Mouse (Mus musculus) erythroblast, embryonic 14.5 days (primary cell): ENCODE results near the gene Sgk2. TPM values are rescaled to one million over a fixed set of nuclear protein-coding genes. Genes with fewer than 3 reads are reported as not detected.

ENCODE experiments used
- H3K27me3 ChIP-seq: 2 replicates; pipeline ENCODE4 v1.6.1; 2012; ENCODE audit warnings: inconsistent platforms; ENCODE audit not compliant: control insufficient read depth
- H3K36me3 ChIP-seq: 2 replicates; pipeline ENCODE4 v1.6.1; 2012; ENCODE audit warnings: mild to moderate bottlenecking, inconsistent platforms; ENCODE audit not compliant: control insufficient read depth
- H3K4me1 ChIP-seq: 2 replicates; pipeline ENCODE4 v1.6.1; 2012; ENCODE audit warnings: inconsistent platforms; ENCODE audit not compliant: control insufficient read depth
- H3K4me3 ChIP-seq: replicated peaks from 2 replicates; pipeline ENCODE3; 2012; ENCODE audit warnings: moderate library complexity, mild to moderate bottlenecking, inconsistent platforms
- H3K9me3 ChIP-seq: 2 replicates; pipeline ENCODE4 v1.6.1; 2012; ENCODE audit warnings: low read length, inconsistent platforms, mixed read lengths; ENCODE audit not compliant: control insufficient read depth
- GATA1 ChIP-seq: IDR thresholded peaks from 2 replicates; pipeline ENCODE4 v1.6.1; 2012; ENCODE audit warnings: low read length, inconsistent platforms, mixed read lengths
- TAL1 ChIP-seq: IDR thresholded peaks from 3 replicates; pipeline ENCODE4 v1.6.1; 2012; ENCODE audit warnings: low read length, inconsistent platforms, mixed read lengths
- polyA plus RNA-seq: library from polyadenylated mRNA; stranded (reverse); fragments of >175 nt; gene quantifications from 2 replicates; pipeline ENCODE4 v1.2.3, GENCODE M21; 2012

Sgk2 gene
- polyA plus RNA-seq, 1 experiment, result not detected

DNA sequence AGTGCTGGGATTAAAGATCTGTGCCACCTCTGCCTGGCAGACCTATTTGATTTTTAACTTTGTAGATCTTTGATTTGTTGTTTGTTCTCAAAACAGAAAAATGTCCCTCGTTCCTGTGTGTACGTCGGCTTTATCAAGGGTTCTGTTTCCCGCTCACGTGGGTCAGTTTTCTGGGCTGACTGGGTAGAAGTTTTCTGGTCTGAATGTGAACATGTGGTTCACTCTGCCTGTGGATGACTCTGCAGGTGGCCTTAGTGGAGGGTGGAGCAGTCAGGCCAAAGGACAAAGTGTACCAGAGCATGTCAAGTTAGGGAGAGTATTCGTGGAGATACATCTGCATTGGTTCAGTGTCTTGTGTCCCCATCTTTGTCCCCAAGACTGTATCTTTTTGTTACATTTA, 2.7 kb upstream of the Sgk2 start:
- no peak for TF ChIP-seq GATA1
- no peak for TF ChIP-seq TAL1
- Histone ChIP-seq H3K4me1 (no peaks in the 10 kb centered on the region), H3K4me3 (no peak overlapping the region), H3K9me3 (no peaks in the 10 kb centered on the region), H3K36me3 (no peaks in the 10 kb centered on the region), H3K27me3 (no peaks in the 10 kb centered on the region)

DNA sequence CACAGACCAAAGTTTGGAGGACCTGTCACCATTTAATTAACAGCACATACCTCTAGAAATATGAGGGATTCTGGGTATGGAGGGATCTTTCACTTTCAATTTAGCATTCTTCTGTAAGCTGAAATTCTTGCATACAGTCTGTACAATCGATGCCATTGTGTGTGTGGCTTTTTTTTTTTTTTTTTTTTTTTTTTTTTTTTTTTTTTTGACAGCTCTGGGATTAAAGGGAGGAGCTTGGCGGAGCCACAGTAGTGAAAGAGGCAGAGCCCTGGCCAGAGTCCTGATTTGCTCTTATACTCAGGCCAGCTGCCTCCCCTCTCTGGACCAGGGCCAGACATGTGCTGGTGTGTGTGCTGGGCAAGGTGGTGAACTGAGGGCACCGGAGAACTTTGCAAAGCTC, 1.2 kb upstream of the Sgk2 start:
- no peaks in the 10 kb centered on the region for H3K9me3 ChIP-seq
- no peaks in the 10 kb centered on the region for H3K36me3 ChIP-seq
- TF ChIP-seq GATA1 (no peak), TAL1 (no peak)
- H3K4me1 ChIP-seq, result no peaks in the 10 kb centered on the region
- H3K27me3 ChIP-seq, result no peaks in the 10 kb centered on the region
- no peak overlapping the region for H3K4me3 ChIP-seq

GRCm38 (mm10) chr2:162986764-162987163, 366 bp upstream of the Sgk2 start:
- Histone ChIP-seq H3K9me3 (no peaks in the 10 kb centered on the region), H3K27me3 (no peaks in the 10 kb centered on the region), H3K4me1 (no peaks in the 10 kb centered on the region), H3K36me3 (no peaks in the 10 kb centered on the region), H3K4me3 (no peak overlapping the region)
- TF ChIP-seq TAL1 (no peak), GATA1 (no peak)

DNA sequence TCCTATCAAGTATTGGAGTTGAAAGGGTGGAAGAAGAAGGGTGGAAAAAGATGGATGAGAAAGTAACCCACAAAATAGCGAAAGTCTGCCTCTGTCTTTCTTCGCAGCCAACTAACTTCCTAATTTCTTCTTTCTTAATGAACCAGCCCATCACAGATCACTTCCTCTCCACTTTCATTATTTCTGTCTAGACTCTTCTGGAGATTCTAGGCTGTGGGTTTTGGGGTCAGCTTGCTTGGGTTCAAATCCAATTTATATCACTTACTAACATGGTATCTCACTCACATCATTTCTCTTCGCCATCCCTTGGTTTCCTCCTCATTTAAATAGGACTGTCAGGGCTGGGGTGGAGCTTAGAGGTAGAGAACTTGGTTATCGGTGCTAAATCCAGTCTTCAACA, 1.1 kb downstream of the Sgk2 start:
- Histone ChIP-seq H3K9me3 (no peaks in the 10 kb centered on the region), H3K4me1 (no peaks in the 10 kb centered on the region), H3K36me3 (no peaks in the 10 kb centered on the region), H3K27me3 (no peaks in the 10 kb centered on the region), H3K4me3 (no peak overlapping the region)
- TF ChIP-seq GATA1 (no peak), TAL1 (no peak)

- Histone ChIP-seq H3K36me3 (peaks cover 3% of the 10 kb centered on the region; the same call in 1 of the 2 replicates), H3K27me3 (no peaks in the 10 kb centered on the region), H3K4me3 (no peak overlapping the region), H3K9me3 (no peaks in the 10 kb centered on the region), H3K4me1 (peaks cover 4% of the 10 kb centered on the region)
- TF ChIP-seq TAL1 (no peak), GATA1 (no peak)
These were observed 4.4 kb downstream of the Sgk2 start for GRCm38 (mm10) chr2:162991394-162992083.

DNA sequence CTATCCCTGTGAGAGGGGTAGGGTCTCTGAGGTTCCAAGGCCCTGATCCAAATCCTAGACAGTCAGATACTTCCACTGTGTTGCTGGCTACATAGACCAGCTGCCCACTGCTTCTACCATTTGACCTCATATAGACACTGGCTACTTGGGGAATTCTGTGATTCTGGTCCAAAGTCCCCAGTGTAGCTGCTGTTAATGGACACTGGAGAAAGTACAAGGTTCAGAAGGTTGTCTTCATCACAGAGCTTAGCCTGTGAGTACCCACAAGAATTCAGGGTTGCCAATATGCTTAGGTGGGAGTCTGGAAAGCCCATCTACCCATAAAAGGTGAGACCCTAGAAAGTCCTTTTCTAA, 4.9 kb downstream of the Sgk2 start:
- TF ChIP-seq TAL1 (no peak), GATA1 (no peak)
- Histone ChIP-seq H3K9me3 (no peaks in the 10 kb centered on the region), H3K36me3 (peaks cover 3% of the 10 kb centered on the region; the same call in 1 of the 2 replicates), H3K4me3 (no peak overlapping the region), H3K4me1 (peaks cover 10% of the 10 kb centered on the region), H3K27me3 (no peaks in the 10 kb centered on the region)

- TF ChIP-seq GATA1 (no peak), TAL1 (no peak)
- no peaks in the 10 kb centered on the region for H3K9me3 ChIP-seq
- H3K36me3 ChIP-seq, result peaks cover 4% of the 10 kb centered on the region; the same call in 1 of the 2 replicates
- peaks cover 14% of the 10 kb centered on the region for H3K4me1 ChIP-seq
- no peak overlapping the region for H3K4me3 ChIP-seq
- no peaks in the 10 kb centered on the region for H3K27me3 ChIP-seq
These were observed 6.9 kb downstream of the Sgk2 start for GRCm38 (mm10) chr2:162993881-162994616.

DNA sequence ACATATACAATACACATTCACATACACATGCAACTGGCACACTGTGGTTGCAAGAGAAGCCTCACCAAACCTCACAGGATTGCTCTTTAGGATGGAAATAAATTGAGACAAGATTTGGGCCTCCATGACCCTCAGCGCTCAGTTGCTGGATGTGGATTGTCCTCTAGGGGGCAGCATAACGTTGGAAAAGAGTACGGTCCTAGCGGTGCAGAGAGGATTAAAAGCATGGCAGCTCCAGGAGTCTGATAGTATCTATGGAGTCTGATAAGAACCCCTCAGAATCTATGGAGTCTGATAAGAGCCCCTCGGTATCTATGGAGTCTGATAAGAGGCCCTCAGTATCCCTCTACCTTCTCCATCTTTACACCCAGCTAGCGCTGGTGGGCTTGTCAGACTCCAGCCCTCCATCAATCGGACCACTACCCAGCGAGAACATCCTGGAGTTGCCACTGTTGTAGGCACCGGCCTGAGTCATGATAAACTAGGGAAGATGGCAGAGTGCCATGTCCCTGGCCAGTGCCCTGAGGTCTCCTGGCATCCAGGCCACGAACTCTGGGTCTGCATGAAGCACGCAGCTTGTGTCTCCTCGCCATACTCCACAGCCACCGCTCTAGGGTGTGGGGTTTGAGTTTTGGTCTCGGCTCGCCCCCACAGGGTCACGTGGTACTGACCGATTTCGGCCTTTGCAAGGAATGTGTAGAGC, 11.5 kb downstream of the Sgk2 start:
- Histone ChIP-seq H3K36me3 (peaks cover 5% of the 10 kb centered on the region; the same call in 1 of the 2 replicates), H3K9me3 (no peaks in the 10 kb centered on the region), H3K27me3 (no peaks in the 10 kb centered on the region), H3K4me1 (peaks cover 15% of the 10 kb centered on the region), H3K4me3 (no peak overlapping the region)
- no peak for TF ChIP-seq TAL1
- no peak for TF ChIP-seq GATA1

DNA sequence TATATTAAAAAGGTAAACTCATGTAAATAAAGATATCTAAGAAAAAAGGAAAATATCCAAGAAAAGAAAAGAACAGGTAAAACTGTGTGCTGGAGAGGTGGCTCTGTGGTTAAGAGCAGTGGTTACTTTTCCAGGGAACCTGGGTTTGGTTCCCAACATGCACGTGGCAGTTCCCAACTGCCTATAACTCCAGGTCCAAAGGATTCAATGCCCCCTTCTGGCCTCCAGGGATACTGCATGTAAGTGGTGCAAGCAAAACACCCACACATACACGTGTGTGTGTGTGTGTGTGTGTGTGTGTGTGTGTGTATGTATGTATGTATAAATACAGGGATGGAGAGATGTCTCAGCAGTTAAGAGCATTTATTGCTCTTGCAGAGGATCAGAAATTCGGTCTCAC, 12.6 kb downstream of the Sgk2 start:
- TF ChIP-seq TAL1, result no peak
- TF ChIP-seq GATA1, result no peak
- peaks cover 15% of the 10 kb centered on the region for H3K4me1 ChIP-seq
- H3K36me3 ChIP-seq, result peaks cover 5% of the 10 kb centered on the region; the same call in 1 of the 2 replicates
- H3K4me3 ChIP-seq, result no peak overlapping the region
- no peaks in the 10 kb centered on the region for H3K27me3 ChIP-seq
- no peaks in the 10 kb centered on the region for H3K9me3 ChIP-seq

- TF ChIP-seq TAL1 (no peak), GATA1 (no peak)
- Histone ChIP-seq H3K36me3 (peaks cover 2% of the 10 kb centered on the region; the same call in 1 of the 2 replicates), H3K27me3 (no peaks in the 10 kb centered on the region), H3K9me3 (no peaks in the 10 kb centered on the region), H3K4me1 (peaks cover 13% of the 10 kb centered on the region), H3K4me3 (no peak overlapping the region)
These were observed 13.9 kb downstream of the Sgk2 start for GRCm38 (mm10) chr2:163001071-163001470.
